Mouse (Mus musculus) heart, embryonic 15.5 days (tissue): ENCODE data around the gene Mfsd4b1. TPM values are rescaled to one million over a fixed set of nuclear protein-coding genes. Genes with fewer than 3 reads are reported as not detected.
"Not testable (repeated sequence)": the region's sequence is repeated elsewhere in the genome, so short reads cannot be mapped to it uniquely, and the experiment has no call there.

Experiments
- ATAC-seq: fragments of 200-750 bp; cut with Nextera tagmentation; replicated peaks from 2 replicates; pipeline ENCODE4 v1.8.0; 2017; ENCODE audit warnings: low read depth, moderate TSS enrichment; ENCODE audit not compliant: insufficient number of reproducible peaks, insufficient read depth, low FRiP score
- H3K27ac ChIP-seq: fragments of 300-500 bp; sonication (generic); 2 replicates; pipeline ENCODE4 v1.5.1; 2015; ENCODE audit warnings: mild to moderate bottlenecking, inconsistent platforms
- H3K27me3 ChIP-seq: fragments of 300-500 bp; sonication (generic); 2 replicates; pipeline ENCODE4 v1.6.1; 2015; ENCODE audit warnings: inconsistent platforms
- H3K36me3 ChIP-seq: fragments of 300-500 bp; sonication (generic); 2 replicates; pipeline ENCODE4 v1.6.1; 2015; ENCODE audit warnings: mild to moderate bottlenecking, inconsistent platforms
- H3K4me1 ChIP-seq: fragments of 300-500 bp; sonication (generic); replicated peaks from 2 replicates; pipeline ENCODE4 v1.6.1; 2015; ENCODE audit warnings: inconsistent platforms
- H3K4me2 ChIP-seq: fragments of 300-500 bp; sonication (generic); 2 replicates; pipeline ENCODE4 v1.6.1; 2015; ENCODE audit warnings: inconsistent platforms, mild to moderate bottlenecking, moderate library complexity
- H3K4me3 ChIP-seq: fragments of 300-500 bp; sonication (generic); 2 replicates; pipeline ENCODE4 v1.5.1; 2015; ENCODE audit warnings: mild to moderate bottlenecking, inconsistent platforms
- H3K9ac ChIP-seq: fragments of 300-500 bp; sonication (generic); 2 replicates; pipeline ENCODE4 v1.6.1; 2015; ENCODE audit warnings: mild to moderate bottlenecking, inconsistent platforms
- H3K9me3 ChIP-seq: fragments of 300-500 bp; sonication (generic); replicated peaks from 2 replicates; pipeline ENCODE4 v1.6.1; 2016; ENCODE audit warnings: inconsistent platforms
- WGBS: fragments of 180-500 bp; shearing (Covaris S2); methylation state at CpG from one replicate; pipeline ENCODE4 v1.1.7; 2015; ENCODE audit warnings: mixed read lengths; 5-methylcytosine and 5-hydroxymethylcytosine counted together
- polyA plus RNA-seq: library from polyadenylated mRNA; unstranded; fragments of >200 nt; fragmentation: Nextera tagmentation; extraction: Ambion mirVana; gene quantifications from 2 replicates; pipeline ENCODE4 v1.2.1, GENCODE M21; 2015

Gene Mfsd4b1
- polyA plus RNA-seq, 1 experiment from 2014 or later: 1.0 TPM

- no peaks in the 10 kb centered on the region for H3K27me3 ChIP-seq
- 0 out of 2 replicates have a peak, but pooled peaks cover 2% of the 10 kb centered on the region for H3K36me3 ChIP-seq
- H3K4me3 ChIP-seq: no peak overlapping the region
- H3K9me3 ChIP-seq: no peaks in the 10 kb centered on the region
- H3K4me2 ChIP-seq: no peak overlapping the region
- H3K27ac ChIP-seq: no peak overlapping the region
- H3K4me1 ChIP-seq: no peaks in the 10 kb centered on the region
- no peak overlapping the region for H3K9ac ChIP-seq
- no peak for ATAC-seq
- WGBS: 74% methylated on average over 2 of the region's 2 CpGs
These were observed 7.8 kb upstream of the Mfsd4b1 start for GRCm38 (mm10) chr10:40032897-40033296.

- Histone ChIP-seq H3K9ac (no peak overlapping the region), H3K27me3 (no peaks in the 10 kb centered on the region), H3K36me3 (no peaks in the 10 kb centered on the region), H3K9me3 (no peaks in the 10 kb centered on the region), H3K4me2 (no peak overlapping the region), H3K4me1 (no peaks in the 10 kb centered on the region), H3K27ac (no peak overlapping the region), H3K4me3 (no peak overlapping the region)
- ATAC-seq: no peak
- WGBS: 88% methylated on average over 6 of the region's 6 CpGs
These were observed 5.6 kb upstream of the Mfsd4b1 start for GRCm38 (mm10) chr10:40030716-40031115.

- Histone ChIP-seq H3K4me3 (no peak overlapping the region), H3K4me1 (peaks cover 8% of the 10 kb centered on the region), H3K27me3 (no peaks in the 10 kb centered on the region), H3K4me2 (no peak overlapping the region), H3K9me3 (no peaks in the 10 kb centered on the region), H3K27ac (no peak overlapping the region), H3K9ac (no peak overlapping the region), H3K36me3 (no peaks in the 10 kb centered on the region)
- 82% methylated on average over 2 of the region's 2 CpGs for WGBS
- ATAC-seq: no peak
These were observed 4.5 kb upstream of the Mfsd4b1 start for GRCm38 (mm10) chr10:40029610-40030009.

- WGBS: 70% methylated on average over 8 of the region's 8 CpGs
- Histone ChIP-seq H3K9me3 (no peaks in the 10 kb centered on the region), H3K4me3 (no peak overlapping the region), H3K27me3 (peaks cover 6% of the 10 kb centered on the region; the same call in 1 of the 2 replicates), H3K4me1 (peaks cover 10% of the 10 kb centered on the region), H3K27ac (no peak overlapping the region), H3K36me3 (no peaks in the 10 kb centered on the region), H3K9ac (no peak overlapping the region), H3K4me2 (no peak overlapping the region)
- no peak for ATAC-seq
These were observed 3.0 kb upstream of the Mfsd4b1 start for GRCm38 (mm10) chr10:40028091-40028490.

GRCm38 (mm10) chr10:40026546-40026945 lies 1.5 kb upstream of the Mfsd4b1 start:
- H3K4me2 ChIP-seq: no peak overlapping the region
- peaks cover 10% of the 10 kb centered on the region; the same call in 1 of the 2 replicates for H3K27me3 ChIP-seq
- 93% methylated on average over 5 of the region's 5 CpGs for WGBS
- peaks cover 10% of the 10 kb centered on the region for H3K4me1 ChIP-seq
- no peak overlapping the region for H3K4me3 ChIP-seq
- no peak overlapping the region for H3K9ac ChIP-seq
- H3K36me3 ChIP-seq: no peaks in the 10 kb centered on the region
- no peak for ATAC-seq
- no peak overlapping the region for H3K27ac ChIP-seq
- H3K9me3 ChIP-seq: no peaks in the 10 kb centered on the region

- H3K9ac ChIP-seq: peak overlapping the region; percentile 71; the same call in 1 of the 2 replicates
- WGBS: 65% methylated on average over 8 of the region's 8 CpGs
These were observed 492 bp upstream of the Mfsd4b1 start for GRCm38 (mm10) chr10:40025560-40025959.

GRCm38 (mm10) chr10:40020401-40020800 lies 4.7 kb downstream of the Mfsd4b1 start:
- Histone ChIP-seq H3K9me3 (no peaks in the 10 kb centered on the region), H3K4me3 (no peak overlapping the region), H3K9ac (no peak overlapping the region), H3K27ac (no peak overlapping the region), H3K27me3 (peaks cover 10% of the 10 kb centered on the region; the same call in 1 of the 2 replicates), H3K4me2 (no peak overlapping the region), H3K36me3 (no peaks in the 10 kb centered on the region), H3K4me1 (peaks cover 31% of the 10 kb centered on the region)
- ATAC-seq: no peak
- 64% methylated on average over 2 of the region's 2 CpGs for WGBS

More at GRCm38 (mm10) chr10:40025560-40025959, 492 bp upstream of the Mfsd4b1 start:
- H3K4me2 ChIP-seq: peak overlapping the region; percentile 95
- no peaks in the 10 kb centered on the region for H3K36me3 ChIP-seq
- no peak for ATAC-seq
- H3K4me1 ChIP-seq: peaks cover 10% of the 10 kb centered on the region
- peak overlapping the region; percentile 73 for H3K4me3 ChIP-seq
- H3K27ac ChIP-seq: peak overlapping the region; percentile 91
- H3K27me3 ChIP-seq: peaks cover 10% of the 10 kb centered on the region; the same call in 1 of the 2 replicates
- H3K9me3 ChIP-seq: no peaks in the 10 kb centered on the region

- Histone ChIP-seq H3K27ac (peak overlapping the region; percentile 69), H3K9me3 (no peaks in the 10 kb centered on the region), H3K4me3 (no peak overlapping the region), H3K4me2 (0 out of 2 replicates have a peak overlapping the region, but pooled peaks have one; percentile 8), H3K27me3 (peaks cover 10% of the 10 kb centered on the region; the same call in 1 of the 2 replicates), H3K9ac (no peak overlapping the region), H3K36me3 (no peaks in the 10 kb centered on the region), H3K4me1 (peaks cover 25% of the 10 kb centered on the region)
- WGBS: 36% methylated on average over 3 of the region's 3 CpGs
- peak; percentile 90 for ATAC-seq
These were observed 5.6 kb downstream of the Mfsd4b1 start for GRCm38 (mm10) chr10:40019492-40019891.

- Histone ChIP-seq H3K27ac (peak overlapping the region; percentile 69), H3K36me3 (no peaks in the 10 kb centered on the region), H3K27me3 (peaks cover 6% of the 10 kb centered on the region; the same call in 1 of the 2 replicates), H3K9me3 (no peaks in the 10 kb centered on the region), H3K4me2 (no peak overlapping the region), H3K4me3 (no peak overlapping the region), H3K9ac (no peak overlapping the region), H3K4me1 (peaks cover 23% of the 10 kb centered on the region)
- ATAC-seq: no peak; the same call in 1 of the 2 replicates
- WGBS: 43% methylated on average over 5 of the region's 5 CpGs
These were observed 6.7 kb downstream of the Mfsd4b1 start for GRCm38 (mm10) chr10:40018261-40018860.

- ATAC-seq: no peak
- H3K27me3 ChIP-seq: no peaks in the 10 kb centered on the region
- WGBS: 74% methylated on average over 11 of the region's 11 CpGs
These were observed 15.5 kb downstream of the Mfsd4b1 start for GRCm38 (mm10) chr10:40009591-40009990.

GRCm38 (mm10) chr10:40008847-40009246 lies 16.2 kb downstream of the Mfsd4b1 start:
- not testable (repeated sequence) for H3K27ac ChIP-seq, ATAC-seq, H3K4me2 ChIP-seq, H3K27me3 ChIP-seq, H3K4me1 ChIP-seq, H3K9ac ChIP-seq, H3K9me3 ChIP-seq, H3K36me3 ChIP-seq, H3K4me3 ChIP-seq
- WGBS: 63% methylated on average over 4 of the region's 4 CpGs

More at GRCm38 (mm10) chr10:40009591-40009990, 15.5 kb downstream of the Mfsd4b1 start:
- Histone ChIP-seq H3K4me2 (no peak overlapping the region), H3K9me3 (no peaks in the 10 kb centered on the region), H3K4me1 (no peaks in the 10 kb centered on the region), H3K36me3 (no peaks in the 10 kb centered on the region), H3K4me3 (no peak overlapping the region), H3K27ac (no peak overlapping the region), H3K9ac (no peak overlapping the region)

GRCm38 (mm10) chr10:40007953-40008352 lies 17.1 kb downstream of the Mfsd4b1 start:
- Histone ChIP-seq H3K4me2 (no peak overlapping the region), H3K27ac (no peak overlapping the region), H3K4me1 (no peaks in the 10 kb centered on the region), H3K27me3 (no peaks in the 10 kb centered on the region), H3K9ac (no peak overlapping the region), H3K36me3 (no peaks in the 10 kb centered on the region), H3K4me3 (no peak overlapping the region), H3K9me3 (no peaks in the 10 kb centered on the region)
- no peak for ATAC-seq
- 77% methylated on average over 4 of the region's 4 CpGs for WGBS
